Mouse (Mus musculus): ENCODE results near the gene Klhdc3. TPM values are rescaled to one million over a fixed set of nuclear protein-coding genes. Genes with fewer than 3 reads are reported as not detected.

Klhdc3 gene
- total and polyA plus RNA-seq, 3 experiments: 19.5 to 126 (median 72.3) TPM

- H3K4me1 ChIP-seq (ENCODE audit: control insufficient read depth in 1 of 2, insufficient read depth in 2 of 2): no peaks in the 10 kb centered on the region
- dilution Hi-C loops (cut with MboI; ENCODE audit: extremely low pct_ligation_motif_present, extremely low pct_unique_long_range_greater_than_20kb, low sequenced_read_pairs): no loop called here
- no peaks in the 10 kb centered on the region for H3K27me3 ChIP-seq (replicated peaks)
- no peaks in the 10 kb centered on the region for H3K79me2 ChIP-seq (replicated peaks; ENCODE audit: control insufficient read depth, extremely low read depth, insufficient read depth, poor library complexity, severe bottlenecking)
- no peak overlapping the region for H3K9ac ChIP-seq (ENCODE audit: insufficient read depth, low read depth)
- DNase-seq (ENCODE audit: extremely low read depth): peak; percentile 65
- no peak overlapping the region for H3K4me3 ChIP-seq (replicated peaks in 1 of 3; ENCODE audit: low read depth in 2 of 3, low read length in 2 of 3, poor library complexity in 1 of 3)
- in situ Hi-C loops (cut with MboI; ENCODE audit: low pct_ligation_motif_present, low pct_unique_long_range_greater_than_20kb, low sequenced_read_pairs): no loop called here
- no peak overlapping the region for H3K4me2 ChIP-seq (ENCODE audit: insufficient read depth, low read depth, poor library complexity, severe bottlenecking)
- no peak for TF ChIP-seq MAX (IDR thresholded peaks at IDR 0.05; ENCODE audit: low read length)
- TF ChIP-seq CTCF (conservative IDR thresholded peaks at IDR 0.05 in 1 of 2, IDR thresholded peaks at IDR 0.05 in 1 of 2; ENCODE audit: low read depth in 2 of 2, low read length in 2 of 2): peak; percentile 54 to 89; a peak in 3 of 4 replicates
- no peak for TF ChIP-seq ELF1 (IDR thresholded peaks at IDR 0.05; ENCODE audit: low read depth, low read length)
- no peak for TF ChIP-seq SIN3A (IDR thresholded peaks at IDR 0.05; ENCODE audit: low read length)
- TF ChIP-seq JUN (IDR thresholded peaks at IDR 0.05; ENCODE audit: insufficient read depth, low read depth, low read length): no peak
- TF ChIP-seq EP300 (IDR thresholded peaks at IDR 0.05; ENCODE audit: low read length): no peak
- no peak for TF ChIP-seq CHD1 (IDR thresholded peaks at IDR 0.05; ENCODE audit: low read depth, low read length)
- no peak for TF ChIP-seq JUND (conservative IDR thresholded peaks at IDR 0.05; ENCODE audit: low read depth, low read length)
- TF ChIP-seq ZKSCAN1 (IDR thresholded peaks at IDR 0.05; ENCODE audit: borderline replicate concordance, low read depth, low read length): no peak
- TF ChIP-seq RAD21 (IDR thresholded peaks at IDR 0.05; ENCODE audit: low read depth, low read length): peak; percentile 82
- TF ChIP-seq NELFE (IDR thresholded peaks at IDR 0.05; ENCODE audit: low read depth, low read length): no peak
- no peak for TF ChIP-seq CHD2 (IDR thresholded peaks at IDR 0.05; ENCODE audit: low read length)
- TF ChIP-seq ZNF384 (IDR thresholded peaks at IDR 0.05; ENCODE audit: low read depth, low read length): no peak
- no peak for TF ChIP-seq POLR2AphosphoS2 (IDR thresholded peaks at IDR 0.05; ENCODE audit: low read depth, low read length)
- no peak for TF ChIP-seq PAX5 (IDR thresholded peaks at IDR 0.05; ENCODE audit: low read length)
- TF ChIP-seq MEF2A (IDR thresholded peaks at IDR 0.05; ENCODE audit: borderline replicate concordance, low read depth, low read length): no peak
- TF ChIP-seq KAT2A (IDR thresholded peaks at IDR 0.05; ENCODE audit: insufficient replicate concordance, low read length): no peak
- TF ChIP-seq SMC3 (IDR thresholded peaks at IDR 0.05; ENCODE audit: low read depth, low read length): peak; percentile 82
- TF ChIP-seq RCOR1 (conservative IDR thresholded peaks at IDR 0.05; ENCODE audit: low read depth, low read length): no peak
- no peak for TF ChIP-seq NRF1 (IDR thresholded peaks at IDR 0.05; ENCODE audit: low read depth, low read length)
- no peak for TF ChIP-seq USF1 (IDR thresholded peaks at IDR 0.05; ENCODE audit: low read depth, low read length)
- no peak for TF ChIP-seq UBTF (IDR thresholded peaks at IDR 0.05; ENCODE audit: low read depth, low read length)
- TF ChIP-seq ZC3H11A (IDR thresholded peaks at IDR 0.05; ENCODE audit: low read depth, low read length): peak; percentile 37; the same call in 1 of the 2 replicates
- TF ChIP-seq TBP (conservative IDR thresholded peaks at IDR 0.05; ENCODE audit: low read depth, low read length): no peak
- no peaks in the 10 kb centered on the region for H3K9me3 ChIP-seq (replicated peaks; ENCODE audit: low read length)
- H3K27ac ChIP-seq (ENCODE audit: insufficient read depth, low read depth): no peak overlapping the region
- H3K36me3 ChIP-seq (replicated peaks in 1 of 2; ENCODE audit: control insufficient read depth in 1 of 2, insufficient read depth in 1 of 2, low read length in 1 of 2): peaks cover 0 to 62% of the 10 kb centered on the region in 2 experiments
Measured at GRCm38 (mm10) chr17:46636831-46637523, 43.7 kb downstream of the Klhdc3 start.

Measured in CH12.LX (cell line).